Mouse (Mus musculus) liver, embryonic 14.5 days (tissue): Measurements from ENCODE around the gene Sh2d1a.

ENCODE experiments used
- CTCF ChIP-seq: IDR thresholded peaks from 2 replicates; pipeline ENCODE4 v1.5.1; 2016; ENCODE audit warnings: antibody characterized with exemption, low read depth, control low read depth
- EP300 ChIP-seq: IDR thresholded peaks from 2 replicates; pipeline ENCODE4 v1.6.1; 2016; ENCODE audit warnings: antibody characterized with exemption, low read depth

DNA sequence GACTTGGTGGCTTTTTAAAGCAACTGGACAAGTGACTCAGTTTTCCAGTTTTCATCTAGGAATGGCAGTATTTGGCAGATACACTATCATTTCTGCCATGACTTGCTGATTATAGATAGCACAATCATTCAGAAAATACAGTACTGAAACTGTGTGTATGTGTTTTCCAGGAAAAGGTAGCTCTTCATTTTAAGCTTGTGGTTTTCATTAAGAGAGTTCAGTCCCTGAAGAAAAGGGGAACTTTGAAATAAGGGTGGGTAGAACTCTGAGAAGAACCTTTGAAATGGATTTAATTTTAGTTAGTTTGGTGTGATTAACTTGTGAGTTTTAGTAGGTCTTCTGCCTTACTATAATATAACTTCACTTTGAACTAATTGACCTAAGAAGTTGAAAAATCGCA, 42.8 kb downstream of the Sh2d1a start:
- TF ChIP-seq CTCF = no peak
- TF ChIP-seq EP300 = no peak
